14 mouse cellular contexts compared by ENCODE assay signal in the genomic region with DNA sequence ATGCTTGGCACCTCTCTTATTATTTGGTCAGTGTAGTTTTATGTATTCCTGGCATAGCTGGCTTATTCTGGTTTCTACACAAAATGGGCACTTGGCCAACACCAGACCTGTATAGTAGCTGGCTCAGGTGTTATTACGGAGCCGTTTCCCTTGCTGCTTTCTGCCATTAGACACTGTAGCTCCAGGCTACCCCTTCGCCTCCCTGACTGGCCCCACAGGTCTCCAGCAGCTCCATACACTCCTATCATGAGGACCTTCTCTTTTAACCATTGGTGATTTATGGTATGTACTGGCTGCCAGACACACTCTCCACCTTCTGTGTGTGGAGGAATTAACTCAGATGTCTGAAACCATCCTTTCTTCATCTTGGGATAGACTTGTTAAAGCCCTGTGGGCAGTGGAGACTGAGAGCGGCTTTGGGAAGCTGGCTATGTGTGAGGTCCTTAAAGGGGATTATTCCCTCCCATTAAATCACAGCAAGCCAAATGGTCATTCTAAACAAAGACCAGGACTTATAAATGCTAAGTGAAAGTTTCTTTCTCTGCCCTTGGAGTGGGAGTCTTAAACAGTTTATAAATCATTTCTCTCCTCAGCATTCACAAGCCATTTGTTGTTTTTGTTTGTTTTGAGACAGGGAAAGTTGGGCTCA.
DNase-seq lines count a peak whose midpoint lies in the region; ATAC-seq and TF ChIP-seq lines count a peak whose summit lies in the region.
"Had no signal": no experiment of that assay in that cellular context is flagged by ENCODE, and none has a peak within 500 bp of the region (broad histone marks: within the 10 kb centered on the region; RNA-seq: fewer than 3 reads in every experiment).

No protein-coding gene starts in this region.

- no peaks in the 10 kb centered on the region for H3K27me3 ChIP-seq in stomach, embryonic 14.5 days (ENCODE audit: control insufficient read depth, insufficient read depth, low read length)
- H3K27me3 ChIP-seq in stomach, postnatal 0 days (ENCODE audit: control insufficient read depth, insufficient read depth, low read length), result no peaks in the 10 kb centered on the region
- no peaks in the 10 kb centered on the region for H3K27me3 ChIP-seq in limb, embryonic 13.5 days
- H3K27me3 ChIP-seq: liver, embryonic 13.5 days had no signal

- 35% methylated on average over 4 of the region's 4 CpGs for WGBS in stomach, embryonic 14.5 days
- WGBS in stomach, postnatal 0 days, result 43% methylated on average over 4 of the region's 4 CpGs
- 21% methylated on average over 4 of the region's 4 CpGs for WGBS in limb, embryonic 13.5 days

- no peak overlapping the region for H3K4me3 ChIP-seq in stomach, embryonic 14.5 days (ENCODE audit: low read depth, low read length)
- H3K4me3 ChIP-seq in stomach, postnatal 0 days (ENCODE audit: low read depth, low read length), result no peak overlapping the region
- no peak overlapping the region for H3K4me3 ChIP-seq in limb, embryonic 13.5 days
- H3K4me3 ChIP-seq: erythroblast, embryonic 14.5 days; left cerebral cortex, adult 2 months; liver, embryonic 13.5 days had no signal

- H3K9ac ChIP-seq in stomach, embryonic 14.5 days (replicated peaks; ENCODE audit: low read depth, low read length), result no peak overlapping the region
- H3K9ac ChIP-seq in stomach, postnatal 0 days (ENCODE audit: low read length), result no peak overlapping the region
- no peak overlapping the region for H3K9ac ChIP-seq in limb, embryonic 13.5 days
- H3K9ac ChIP-seq: liver, embryonic 13.5 days had no signal

- peak; percentile 28 for DNase-seq in embryo, embryonic 10 days (ENCODE audit: low spot score)
- no peak for DNase-seq in embryo, embryonic 11 days
- no peak for DNase-seq in stomach, postnatal 0 days (ENCODE audit: low spot score)
- no peak for DNase-seq in thymus, postnatal 10 days (ENCODE audit: low spot score in 2 of 2)
- DNase-seq in adrenal gland, postnatal 25 days, result no peak
- no peak for DNase-seq in urinary bladder, postnatal 4 days (ENCODE audit: low spot score in 2 of 2)
- DNase-seq: adrenal gland, postnatal 36 days; liver, embryonic 13.5 days; right cerebral cortex, postnatal 4 days; thymus, postnatal 4 days had no signal

- no peak overlapping the region for H3K4me2 ChIP-seq in stomach, embryonic 14.5 days (replicated peaks; ENCODE audit: low read depth, low read length)
- H3K4me2 ChIP-seq in stomach, postnatal 0 days (replicated peaks; ENCODE audit: low read depth), result no peak overlapping the region
- no peak overlapping the region for H3K4me2 ChIP-seq in limb, embryonic 13.5 days (replicated peaks)
- H3K4me2 ChIP-seq: liver, embryonic 13.5 days had no signal

- ATAC-seq in stomach, embryonic 14.5 days (ENCODE audit: insufficient number of reproducible peaks, insufficient read depth, low FRiP score, low read depth), result peak; percentile 53; the same call in 1 of the 2 replicates
- ATAC-seq in stomach, postnatal 0 days (ENCODE audit: low FRiP score, low TSS enrichment), result no peak
- ATAC-seq in limb, embryonic 13.5 days (ENCODE audit: low FRiP score, low read depth), result peak; percentile 41; the same call in 1 of the 2 replicates

- H3K4me1 ChIP-seq in stomach, embryonic 14.5 days (ENCODE audit: control insufficient read depth, insufficient read depth, low read length), result peaks cover 5% of the 10 kb centered on the region; the same call in 1 of the 2 replicates
- H3K4me1 ChIP-seq in stomach, postnatal 0 days (replicated peaks; ENCODE audit: control insufficient read depth, insufficient read depth), result no peaks in the 10 kb centered on the region
- H3K4me1 ChIP-seq in limb, embryonic 13.5 days, result peaks cover 25% of the 10 kb centered on the region
- H3K4me1 ChIP-seq: liver, embryonic 13.5 days had no signal

- H3K27ac ChIP-seq in stomach, embryonic 14.5 days (ENCODE audit: low read length), result no peak overlapping the region
- no peak overlapping the region for H3K27ac ChIP-seq in stomach, postnatal 0 days (replicated peaks)
- no peak overlapping the region for H3K27ac ChIP-seq in limb, embryonic 13.5 days
- H3K27ac ChIP-seq: left cerebral cortex, adult 2 months; liver, embryonic 13.5 days had no signal

- H3K9me3 ChIP-seq in stomach, embryonic 14.5 days (ENCODE audit: control insufficient read depth, low read depth, low read length), result no peaks in the 10 kb centered on the region
- no peaks in the 10 kb centered on the region for H3K9me3 ChIP-seq in stomach, postnatal 0 days (ENCODE audit: control insufficient read depth, low read length)
- no peaks in the 10 kb centered on the region for H3K9me3 ChIP-seq in limb, embryonic 13.5 days
- H3K9me3 ChIP-seq: liver, embryonic 13.5 days had no signal

- TF ChIP-seq EP300 in stomach, postnatal 0 days (optimal IDR thresholded peaks at IDR 0.05), result no peak

- TF ChIP-seq CTCF in stomach, postnatal 0 days (IDR thresholded peaks at IDR 0.05; ENCODE audit: low read depth), result no peak

- no peaks in the 10 kb centered on the region for H3K36me3 ChIP-seq in stomach, embryonic 14.5 days (ENCODE audit: control insufficient read depth, insufficient read depth, low read length)
- H3K36me3 ChIP-seq in stomach, postnatal 0 days (ENCODE audit: control insufficient read depth, insufficient read depth, low read length), result no peaks in the 10 kb centered on the region
- H3K36me3 ChIP-seq in limb, embryonic 13.5 days, result 0 out of 2 replicates have a peak, but pooled peaks cover 3% of the 10 kb centered on the region
- H3K36me3 ChIP-seq: liver, embryonic 13.5 days had no signal
